Mouse (Mus musculus) thymus, postnatal 10 days (tissue): ENCODE results near the gene Lysmd4.
A peak's percentile ranks its signal among the peaks of the same experiment; 100 is the strongest.
"Not testable (repeated sequence)": the region's sequence is repeated elsewhere in the genome, so short reads cannot be mapped to it uniquely, and the experiment has no call there.

Source experiments
- DNase-seq, 2 experiments: peaks; one replicate each; pipeline ENCODE4 v3.0.0; 2021; ENCODE audit warnings: low spot score in 2 of 2

Lysmd4 gene

GRCm38 (mm10) chr7:67230640-67231140, 8.3 kb downstream of the Lysmd4 start:
- no peak for DNase-seq

- peak in 1 of 2 experiments; percentile 3 for DNase-seq
Observed at GRCm38 (mm10) chr7:67232504-67232903, 10.2 kb downstream of the Lysmd4 start.

DNA sequence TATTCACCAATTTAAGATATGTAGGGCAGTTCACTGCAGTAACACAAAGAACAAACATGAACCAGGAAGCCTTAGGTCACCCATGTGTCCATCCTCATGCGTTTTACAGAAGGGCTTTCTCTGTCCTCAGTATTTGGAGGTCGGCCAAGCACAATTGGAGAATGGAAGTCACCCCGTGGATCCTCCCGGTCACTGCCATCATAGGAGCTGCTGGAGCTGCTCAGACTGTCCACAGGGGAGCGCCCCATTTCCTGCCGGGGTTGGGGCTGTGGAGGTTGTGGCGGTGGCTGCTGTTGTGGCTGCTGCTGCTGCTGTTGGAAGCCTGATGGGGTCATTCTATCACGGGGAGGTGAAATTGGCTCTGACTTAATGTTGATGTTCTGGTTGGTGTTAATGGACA, 12.5 kb downstream of the Lysmd4 start:
- peak in 1 of 2 experiments; percentile 2 for DNase-seq

DNA sequence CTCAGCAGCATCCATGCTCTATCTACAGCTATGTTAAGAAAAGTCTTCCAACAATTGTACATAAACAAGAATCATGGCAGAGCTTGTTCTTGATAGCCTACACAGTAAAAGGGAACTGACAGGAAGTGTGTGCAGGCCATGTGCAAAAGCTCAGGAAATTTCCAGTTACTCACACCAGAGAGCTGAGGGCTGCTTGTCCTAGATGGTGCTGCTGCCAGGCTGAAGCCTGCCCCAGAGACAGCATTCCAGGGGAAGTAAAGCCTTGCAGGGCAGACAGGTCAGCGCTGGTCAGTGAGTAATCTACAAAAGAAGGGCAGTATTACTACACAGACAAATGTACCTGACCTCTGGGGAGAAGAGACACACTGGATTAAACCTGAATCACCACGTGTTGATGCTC, 14.0 kb downstream of the Lysmd4 start:
- no peak for DNase-seq

DNA sequence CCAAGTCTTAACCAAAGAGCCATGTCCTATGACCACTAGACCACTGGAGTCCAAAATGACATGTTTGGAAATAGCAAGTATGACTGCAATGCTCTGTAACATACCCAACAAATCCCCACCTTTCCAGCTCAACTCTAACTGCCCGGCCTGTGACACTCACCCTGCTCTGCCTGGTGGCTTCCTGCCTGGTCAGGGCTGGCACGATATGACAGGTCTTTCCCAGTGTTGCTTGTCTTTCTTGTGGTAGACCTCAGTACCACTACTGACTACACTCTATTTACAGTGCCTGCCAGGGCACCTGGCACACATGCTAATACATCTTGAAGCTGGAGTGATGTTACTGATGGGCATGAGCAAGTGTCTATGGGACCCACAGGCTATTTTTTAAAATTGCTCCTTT, 15.4 kb downstream of the Lysmd4 start:
- no peak for DNase-seq

DNA sequence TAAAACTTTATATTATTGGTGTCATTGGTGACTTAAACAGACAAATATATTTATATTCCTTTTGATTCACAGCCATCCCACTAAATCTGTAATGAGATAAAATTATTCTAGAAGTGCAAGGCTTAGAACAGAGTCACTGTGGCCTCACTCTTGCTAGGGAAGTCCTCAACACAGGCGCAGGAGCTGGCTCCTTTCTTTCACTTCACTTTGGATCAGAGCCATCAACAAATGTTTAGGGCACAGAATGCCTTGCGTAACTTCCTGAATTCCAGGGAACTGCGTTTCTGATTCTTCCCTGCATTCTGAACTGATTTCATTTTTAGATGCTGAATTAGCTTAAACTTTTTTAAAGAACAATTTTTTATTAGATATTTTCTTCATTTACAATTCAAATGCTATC, 19.6 kb downstream of the Lysmd4 start:
- no peak for DNase-seq

DNA sequence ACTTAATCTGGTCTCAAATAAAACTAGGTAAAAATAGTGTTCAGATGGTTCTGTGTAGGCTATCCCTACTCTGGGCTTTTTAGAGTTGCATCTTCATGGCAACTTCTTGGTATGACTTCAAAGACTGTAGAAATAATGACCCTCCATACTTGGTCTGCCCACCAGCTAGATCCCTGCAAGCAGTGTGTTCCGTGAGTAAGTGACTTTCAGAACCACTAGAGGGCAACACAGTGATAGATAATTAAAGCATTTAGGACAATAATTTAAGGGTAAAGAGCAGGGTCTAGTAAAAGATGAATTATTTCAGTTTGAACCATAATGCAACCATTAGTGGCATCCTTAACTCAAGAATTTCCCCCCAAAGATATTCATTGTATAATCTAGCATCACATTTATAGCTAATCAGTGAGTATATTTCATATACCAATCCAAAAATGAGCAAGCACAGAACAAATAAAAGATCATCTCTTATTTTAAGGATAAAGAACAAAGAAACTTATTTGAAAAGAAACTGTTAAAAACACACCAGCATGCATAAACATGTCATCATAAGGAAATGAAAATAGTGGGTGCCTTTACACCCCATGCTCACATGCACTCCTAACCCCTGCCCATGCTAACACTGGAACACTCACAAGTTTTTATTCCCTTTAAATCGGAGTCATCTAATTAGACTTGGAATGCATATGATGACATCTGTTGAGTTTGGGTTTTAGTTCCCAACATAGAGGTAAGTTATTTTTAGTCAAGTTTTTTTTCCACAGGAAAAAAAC, 21.0 kb downstream of the Lysmd4 start:
- DNase-seq = peak in 1 of 2 experiments; percentile 27

DNA sequence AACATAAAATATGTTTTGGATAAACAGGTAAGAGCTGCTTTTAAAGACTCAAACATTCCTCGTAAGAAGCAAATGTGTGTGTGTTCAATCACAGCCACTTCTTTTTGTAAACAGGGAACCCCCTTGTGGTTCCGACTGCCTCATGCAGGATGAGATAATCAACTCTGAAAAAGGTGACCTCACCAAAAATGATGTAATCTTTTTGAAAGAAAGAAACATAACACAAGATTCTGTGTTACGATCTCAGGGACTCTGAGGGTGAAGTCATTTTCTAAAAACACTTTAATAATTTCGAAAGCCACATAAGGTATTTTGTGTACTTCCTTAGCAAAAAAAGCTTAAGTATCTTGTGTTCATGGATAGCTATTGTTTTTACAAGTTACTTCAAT, 21.5 kb downstream of the Lysmd4 start:
- DNase-seq = no peak

DNA sequence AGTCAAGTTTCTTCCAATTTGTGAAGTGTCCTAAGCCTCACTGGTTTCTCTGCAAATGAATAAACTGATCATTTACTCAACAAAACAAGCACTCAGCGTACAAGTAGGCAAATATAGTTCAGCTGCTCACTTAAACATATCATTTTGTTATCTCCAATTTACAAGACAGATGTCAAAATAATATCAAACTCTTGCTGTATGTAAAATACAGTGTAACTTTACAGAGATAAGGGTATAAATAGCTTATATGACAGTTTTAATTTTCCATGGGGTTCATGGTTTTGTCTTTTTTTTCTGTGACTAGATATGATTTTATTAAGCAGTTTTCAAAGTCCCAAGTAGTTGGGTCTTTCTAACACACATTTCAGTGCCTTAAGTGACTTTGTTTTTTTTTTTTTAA, 22.9 kb downstream of the Lysmd4 start:
- DNase-seq = no peak

DNA sequence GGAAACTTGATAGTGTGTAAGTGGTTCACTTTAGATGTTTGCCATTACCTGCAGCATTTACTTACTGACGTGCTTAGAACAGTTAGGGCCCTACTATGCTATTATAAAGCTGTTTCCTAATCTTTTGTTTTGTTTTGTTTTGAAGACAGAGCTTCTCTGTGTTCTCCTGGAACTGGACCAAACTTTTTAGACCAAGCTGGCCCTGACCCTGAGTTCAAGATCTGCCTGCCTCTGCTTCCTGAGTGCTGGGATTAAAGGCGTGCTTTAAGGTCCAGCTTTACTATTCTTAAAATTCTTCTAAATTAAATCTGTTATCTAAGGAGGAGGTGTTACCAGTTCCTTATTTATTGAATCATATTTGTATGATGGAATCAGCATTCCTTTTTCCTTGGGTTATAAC, 23.7 kb downstream of the Lysmd4 start:
- DNase-seq = no peak

DNA sequence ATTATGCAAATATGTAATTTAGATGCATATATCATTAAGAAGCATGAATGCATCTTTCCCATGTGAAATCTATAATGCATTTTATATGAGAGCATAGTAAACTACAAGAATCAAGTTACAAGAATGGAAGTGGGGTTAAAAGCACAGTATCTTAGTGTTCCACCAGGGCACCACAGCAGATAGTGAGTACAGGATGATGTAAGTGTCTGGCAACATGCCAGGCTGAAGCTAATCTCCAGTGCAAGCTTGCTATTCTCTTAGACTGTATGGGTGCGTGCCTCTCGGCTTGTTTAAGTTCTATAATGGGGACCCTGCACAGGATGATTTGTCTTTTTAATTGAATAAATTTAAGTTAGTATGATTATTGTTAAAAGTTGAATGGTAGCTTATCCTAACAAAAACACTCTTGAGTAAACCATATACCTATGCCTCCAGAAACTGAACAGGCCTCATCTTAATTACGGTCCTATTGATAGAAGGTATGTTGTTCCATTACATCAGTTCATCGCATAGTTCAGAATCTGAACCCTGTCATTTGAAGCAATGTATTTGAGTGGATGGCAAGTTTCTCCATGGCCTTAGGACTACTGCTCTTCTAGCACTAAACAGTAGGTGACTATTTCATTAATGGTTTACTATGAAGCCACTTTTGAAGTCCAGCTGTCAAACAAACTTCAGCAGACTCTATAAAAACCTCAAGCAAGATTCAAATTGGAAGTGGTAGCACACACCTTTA, 37.7 kb downstream of the Lysmd4 start:
- DNase-seq = no peak

- not testable (repeated sequence) for DNase-seq
Observed at GRCm38 (mm10) chr7:67270447-67270846, 48.1 kb downstream of the Lysmd4 start.

- DNase-seq = no peak
Observed at GRCm38 (mm10) chr7:67283581-67283980, 61.2 kb downstream of the Lysmd4 start.

- DNase-seq = no peak
Observed at GRCm38 (mm10) chr7:67287456-67287855, 65.1 kb downstream of the Lysmd4 start.

- no peak for DNase-seq
Observed at GRCm38 (mm10) chr7:67291356-67291755, 69.0 kb downstream of the Lysmd4 start.

GRCm38 (mm10) chr7:67296419-67296818, 74.1 kb downstream of the Lysmd4 start:
- DNase-seq = no peak

- no peak for DNase-seq
Observed at GRCm38 (mm10) chr7:67304937-67305336, 82.6 kb downstream of the Lysmd4 start.

DNA sequence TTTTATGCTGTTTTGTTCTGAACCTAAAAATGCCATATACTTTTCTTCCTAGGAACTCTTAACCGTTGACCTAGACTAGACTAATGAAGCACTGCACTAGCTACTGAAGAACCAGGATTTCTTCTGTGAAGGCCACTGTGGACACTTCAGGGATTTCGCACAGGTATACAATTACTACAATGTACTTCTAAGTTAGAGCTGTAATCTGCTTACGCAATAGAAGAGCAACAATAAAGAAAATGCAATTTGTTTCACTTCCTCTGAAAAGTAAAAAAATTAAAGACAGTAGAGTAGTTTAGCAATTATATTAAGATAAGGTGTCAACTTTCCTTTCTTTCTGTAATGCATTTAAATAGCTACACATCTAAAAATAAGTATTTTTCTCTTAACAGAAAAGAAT, 84.7 kb downstream of the Lysmd4 start:
- DNase-seq = no peak

DNA sequence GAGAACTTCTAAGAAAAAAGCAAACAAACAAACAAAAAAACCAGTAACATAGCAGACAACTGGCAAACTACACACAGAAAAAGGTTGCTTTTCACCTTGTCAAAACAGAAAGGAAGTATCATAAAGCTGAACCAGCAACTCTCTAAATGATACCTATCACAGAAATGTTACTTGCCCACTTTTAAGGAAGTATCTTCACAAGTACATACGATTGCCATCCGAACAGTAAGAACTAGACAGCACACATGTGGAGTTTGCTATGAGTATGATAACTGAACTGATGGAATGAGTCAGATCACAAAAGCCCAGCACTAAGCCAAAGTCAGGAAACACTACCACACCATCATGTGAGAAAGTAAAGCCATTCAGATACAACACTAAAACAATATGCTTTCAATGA, 85.8 kb downstream of the Lysmd4 start:
- no peak for DNase-seq

DNA sequence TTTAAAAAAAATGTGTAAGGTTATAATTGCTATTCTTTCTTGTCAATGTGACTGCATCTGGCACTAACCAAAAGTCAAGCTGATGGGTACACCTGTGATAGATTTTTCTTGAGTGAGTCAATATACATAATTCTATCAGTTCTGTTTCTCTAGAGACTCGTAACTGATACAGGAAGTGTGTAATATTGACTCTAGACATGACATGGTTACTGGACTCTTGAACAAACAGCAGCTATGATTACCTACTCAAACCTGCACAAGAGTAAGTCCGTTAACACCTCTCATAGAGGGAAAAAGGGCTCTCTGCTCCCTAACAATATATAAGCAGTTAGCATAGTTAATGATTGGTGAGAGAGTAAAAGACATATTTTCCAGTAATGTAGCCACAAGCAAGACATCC, 87.8 kb downstream of the Lysmd4 start:
- DNase-seq = no peak

DNA sequence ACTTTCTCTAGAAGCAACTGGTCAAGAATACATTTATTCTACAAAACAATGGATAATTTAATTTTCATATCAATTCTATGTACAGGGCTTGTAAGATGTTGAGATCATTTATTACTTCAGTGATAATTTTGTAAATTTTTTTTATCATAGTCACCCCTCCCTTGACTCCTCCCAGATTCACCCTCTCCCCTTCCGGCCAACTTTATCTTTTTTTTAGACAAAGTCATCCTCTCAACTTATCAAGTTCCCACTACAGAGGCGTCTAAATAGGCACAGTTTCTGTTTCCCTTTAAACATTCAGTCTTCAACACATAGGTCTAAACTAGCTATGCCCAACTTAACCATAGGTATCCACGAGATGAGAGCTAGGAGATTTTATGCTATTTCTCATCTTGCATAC, 90.9 kb downstream of the Lysmd4 start:
- DNase-seq = no peak

GRCm38 (mm10) chr7:67318697-67319096, 96.4 kb downstream of the Lysmd4 start:
- DNase-seq = no peak

DNA sequence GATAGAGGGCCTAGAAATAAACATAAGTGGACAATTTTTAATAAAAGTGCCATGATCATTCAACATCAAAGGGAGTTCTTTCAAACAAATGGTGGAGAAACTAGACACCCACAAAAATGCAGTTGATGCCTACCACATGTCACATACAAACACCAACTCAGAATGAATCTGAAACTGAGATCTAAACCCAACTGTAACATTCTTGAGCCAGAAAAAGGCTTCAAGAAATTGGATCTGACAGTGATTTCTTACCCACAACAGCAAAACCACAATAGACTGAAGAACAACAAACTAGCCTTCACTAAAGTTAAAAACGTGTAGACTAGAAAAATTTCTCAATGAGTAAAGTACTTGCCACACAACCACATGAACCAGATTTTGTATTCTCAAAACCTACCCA, 98.0 kb downstream of the Lysmd4 start:
- no peak for DNase-seq
